Mouse (Mus musculus): ENCODE measurements around the gene Mrpl58. TPM values are rescaled to one million over a fixed set of nuclear protein-coding genes. Genes with fewer than 3 reads are reported as not detected.
A peak's percentile ranks its signal among the peaks of the same experiment; 100 is the strongest.

Mrpl58 gene
- polyA plus RNA-seq, 1 experiment from 2014 or later, result 145 TPM

DNA sequence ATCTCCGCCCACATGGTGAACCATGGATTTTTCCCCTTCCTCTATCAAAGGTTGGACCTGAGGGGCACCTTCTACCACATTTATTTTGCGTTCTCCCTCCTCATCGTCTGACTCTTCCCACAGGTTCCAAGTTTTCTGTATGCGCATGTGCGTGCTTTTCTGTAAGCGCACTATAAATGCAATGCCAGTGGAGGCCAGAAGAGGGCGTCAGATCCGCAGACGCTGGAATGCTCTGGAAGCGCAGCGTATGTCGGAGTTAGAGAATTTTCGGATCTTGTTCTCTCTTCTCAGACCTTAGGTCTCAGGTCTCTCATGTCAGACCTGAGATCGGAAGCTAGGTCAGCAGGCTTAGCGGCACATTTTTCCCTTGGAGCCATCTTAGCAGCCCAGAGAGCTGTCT lies 52.1 kb downstream of the Mrpl58 start:
- Histone ChIP-seq H3K9ac (ENCODE audit: low read depth, low read length) (no peak overlapping the region), H3K4me2 (replicated peaks; ENCODE audit: low read depth) (no peak overlapping the region), H3K9me3 (ENCODE audit: control insufficient read depth) (no peaks in the 10 kb centered on the region), H3K27me3 (replicated peaks; ENCODE audit: control insufficient read depth, insufficient read depth, low read length) (no peaks in the 10 kb centered on the region), H3K27ac (ENCODE audit: low read depth, low read length) (0 out of 2 replicates have a peak overlapping the region, but pooled peaks have one; percentile 15), H3K4me1 (replicated peaks; ENCODE audit: control insufficient read depth, insufficient read depth, low read length) (peaks cover 23% of the 10 kb centered on the region), H3K36me3 (ENCODE audit: control insufficient read depth, insufficient read depth) (no peaks in the 10 kb centered on the region), H3K4me3 (ENCODE audit: low read depth, low read length) (no peak overlapping the region)
- no peak for ATAC-seq
- TF ChIP-seq CTCF (IDR thresholded peaks at IDR 0.05; ENCODE audit: low read depth), result peak; percentile 57
- WGBS, result 88% methylated on average over 15 of the region's 15 CpGs

DNA sequence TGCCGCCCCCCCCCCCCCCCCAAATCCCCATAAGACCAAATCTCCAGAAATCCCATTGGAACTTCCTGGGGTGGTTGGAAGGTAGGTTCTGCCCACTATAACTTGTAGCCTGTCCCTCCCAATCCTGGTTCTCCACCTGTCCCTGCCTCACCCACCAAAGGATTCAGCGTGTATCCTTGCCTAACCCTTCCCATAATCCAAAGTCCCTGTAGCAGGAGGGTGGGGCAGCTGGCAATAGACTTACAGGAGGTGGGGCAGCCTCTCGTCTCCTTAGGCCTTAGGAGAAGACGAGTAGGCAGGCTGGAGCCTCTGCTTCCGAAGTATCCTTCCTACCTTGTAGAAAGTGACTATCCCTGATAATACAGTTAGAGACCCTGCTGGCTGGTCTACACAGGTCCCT lies 52.6 kb downstream of the Mrpl58 start:
- 40% methylated on average over 4 of the region's 5 CpGs for WGBS
- Histone ChIP-seq H3K9me3 (ENCODE audit: control insufficient read depth) (no peaks in the 10 kb centered on the region), H3K4me2 (replicated peaks; ENCODE audit: low read depth) (no peak overlapping the region), H3K27ac (ENCODE audit: low read depth, low read length) (peak overlapping the region; percentile 74), H3K9ac (ENCODE audit: low read depth, low read length) (no peak overlapping the region), H3K4me1 (replicated peaks; ENCODE audit: control insufficient read depth, insufficient read depth, low read length) (peaks cover 20% of the 10 kb centered on the region), H3K4me3 (ENCODE audit: low read depth, low read length) (no peak overlapping the region), H3K27me3 (replicated peaks; ENCODE audit: control insufficient read depth, insufficient read depth, low read length) (no peaks in the 10 kb centered on the region), H3K36me3 (ENCODE audit: control insufficient read depth, insufficient read depth) (no peaks in the 10 kb centered on the region)
- TF ChIP-seq CTCF (IDR thresholded peaks at IDR 0.05; ENCODE audit: low read depth), result no peak
- peak; percentile 82 for ATAC-seq

DNA sequence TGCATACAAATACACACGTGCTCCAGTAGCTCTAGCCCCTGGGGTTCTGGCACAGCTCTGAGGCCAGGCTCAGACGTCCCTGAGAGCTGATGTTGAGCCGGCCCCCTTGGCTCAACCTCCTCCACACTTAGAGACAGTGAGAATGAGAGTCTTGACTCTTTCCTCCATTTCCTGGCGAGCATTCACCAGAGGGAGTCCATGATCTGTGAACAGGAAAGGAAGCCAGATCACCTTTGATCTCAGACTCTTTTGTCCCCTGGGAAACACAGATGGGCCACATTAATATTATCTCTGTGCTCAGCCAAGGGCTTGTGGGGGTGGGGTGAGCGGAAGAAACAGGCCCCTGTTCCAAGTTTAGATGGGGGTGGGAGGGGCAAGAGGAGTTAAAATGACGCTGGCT lies 53.9 kb downstream of the Mrpl58 start:
- 31% methylated on average over 6 of the region's 6 CpGs for WGBS

DNA sequence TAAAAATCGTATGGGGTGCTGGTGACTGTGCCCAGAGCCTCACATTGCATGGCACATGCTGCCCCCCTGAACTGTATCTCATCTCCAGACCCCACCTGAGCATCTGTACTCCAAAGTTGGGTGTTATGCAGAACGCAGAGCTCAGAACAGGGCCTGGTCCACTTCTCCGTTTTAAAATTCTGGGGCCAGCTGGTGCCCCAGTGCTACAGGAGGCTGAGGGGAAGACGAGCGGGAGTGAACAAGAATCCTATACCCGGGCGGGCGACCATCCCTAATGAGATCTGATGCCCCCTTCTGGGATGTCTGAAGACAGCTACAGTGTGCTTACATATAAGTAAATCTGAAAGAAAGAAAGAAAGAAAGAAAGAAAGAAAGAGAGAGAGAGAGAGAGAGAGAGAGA lies 57.4 kb downstream of the Mrpl58 start:
- 45% methylated on average over 8 of the region's 8 CpGs for WGBS
- ATAC-seq, result no peak
- TF ChIP-seq CTCF (IDR thresholded peaks at IDR 0.05; ENCODE audit: low read depth), result no peak

More for the DNA sequence above, 53.9 kb downstream of the Mrpl58 start:
- no peaks in the 10 kb centered on the region for H3K9me3 ChIP-seq (ENCODE audit: control insufficient read depth)
- no peak overlapping the region for H3K4me3 ChIP-seq (ENCODE audit: low read depth, low read length)
- H3K36me3 ChIP-seq (ENCODE audit: control insufficient read depth, insufficient read depth), result no peaks in the 10 kb centered on the region
- no peaks in the 10 kb centered on the region for H3K27me3 ChIP-seq (replicated peaks; ENCODE audit: control insufficient read depth, insufficient read depth, low read length)
- TF ChIP-seq CTCF (IDR thresholded peaks at IDR 0.05; ENCODE audit: low read depth), result no peak
- ATAC-seq, result no peak
- H3K4me2 ChIP-seq (replicated peaks; ENCODE audit: low read depth), result no peak overlapping the region
- no peak overlapping the region for H3K9ac ChIP-seq (ENCODE audit: low read depth, low read length)
- peaks cover 20% of the 10 kb centered on the region for H3K4me1 ChIP-seq (replicated peaks; ENCODE audit: control insufficient read depth, insufficient read depth, low read length)
- peak overlapping the region; percentile 54; the same call in 1 of the 2 replicates for H3K27ac ChIP-seq (ENCODE audit: low read depth, low read length)

DNA sequence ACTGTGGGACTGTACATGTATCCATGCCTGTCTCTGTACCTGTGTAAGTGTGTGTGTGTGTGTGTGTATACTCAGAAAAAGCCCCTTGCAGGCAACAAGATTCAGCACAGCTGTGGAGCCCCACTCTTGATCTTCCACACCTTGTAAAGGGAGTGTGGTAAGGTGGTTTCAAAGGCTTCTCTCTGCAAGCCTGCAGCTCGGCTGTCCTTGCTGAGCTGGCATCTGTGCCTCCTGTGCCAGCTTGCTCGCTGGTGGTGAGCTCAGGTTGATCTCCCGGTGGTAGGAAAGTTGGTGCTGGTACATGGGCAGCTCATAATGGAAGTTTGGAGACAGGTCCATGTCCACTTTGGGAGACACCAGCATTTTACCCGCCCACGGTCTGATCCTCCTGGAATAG lies 58.3 kb downstream of the Mrpl58 start:
- H3K27me3 ChIP-seq (replicated peaks; ENCODE audit: control insufficient read depth, insufficient read depth, low read length), result no peaks in the 10 kb centered on the region
- ATAC-seq, result no peak
- H3K4me2 ChIP-seq (replicated peaks; ENCODE audit: low read depth), result peak overlapping the region; percentile 44; the same call in 1 of the 2 replicates
- 37% methylated on average over 5 of the region's 5 CpGs for WGBS
- H3K27ac ChIP-seq (ENCODE audit: low read depth, low read length), result peak overlapping the region; percentile 50; the same call in 1 of the 2 replicates
- no peaks in the 10 kb centered on the region for H3K9me3 ChIP-seq (ENCODE audit: control insufficient read depth)
- no peaks in the 10 kb centered on the region for H3K36me3 ChIP-seq (ENCODE audit: control insufficient read depth, insufficient read depth)
- H3K4me1 ChIP-seq (replicated peaks; ENCODE audit: control insufficient read depth, insufficient read depth, low read length), result peaks cover 15% of the 10 kb centered on the region; the same call in 1 of the 2 replicates
- no peak overlapping the region for H3K4me3 ChIP-seq (ENCODE audit: low read depth, low read length)
- TF ChIP-seq CTCF (IDR thresholded peaks at IDR 0.05; ENCODE audit: low read depth), result no peak
- no peak overlapping the region for H3K9ac ChIP-seq (ENCODE audit: low read depth, low read length)

More for the DNA sequence above, 57.4 kb downstream of the Mrpl58 start:
- H3K27ac ChIP-seq (ENCODE audit: low read depth, low read length), result no peak overlapping the region
- H3K36me3 ChIP-seq (ENCODE audit: control insufficient read depth, insufficient read depth), result no peaks in the 10 kb centered on the region
- H3K4me2 ChIP-seq (replicated peaks; ENCODE audit: low read depth), result no peak overlapping the region
- no peaks in the 10 kb centered on the region for H3K9me3 ChIP-seq (ENCODE audit: control insufficient read depth)
- no peak overlapping the region for H3K4me3 ChIP-seq (ENCODE audit: low read depth, low read length)
- no peak overlapping the region for H3K9ac ChIP-seq (ENCODE audit: low read depth, low read length)
- H3K27me3 ChIP-seq (replicated peaks; ENCODE audit: control insufficient read depth, insufficient read depth, low read length), result no peaks in the 10 kb centered on the region
- H3K4me1 ChIP-seq (replicated peaks; ENCODE audit: control insufficient read depth, insufficient read depth, low read length), result peaks cover 20% of the 10 kb centered on the region; the same call in 1 of the 2 replicates

Small RNA genes within 50 kb of the gene (microRNA-seq; reads per million reads assigned to microRNA genes)
- gene Mir3968, result not detected

Other genes with a start within 250 kb of the Mrpl58 start
- gene Slc9a3r1, start 240.4 kb upstream of the Mrpl58 start, polyA plus RNA-seq (2015; fragmentation: Nextera tagmentation; extraction: Ambion mirVana), result 679 and 754 TPM in 2 replicates
- gene Tmem104, start 216.3 kb upstream of the Mrpl58 start, polyA plus RNA-seq (2015; fragmentation: Nextera tagmentation; extraction: Ambion mirVana), result 19.2 and 20.1 TPM in 2 replicates
- gene Nat9, start 215.9 kb upstream of the Mrpl58 start, polyA plus RNA-seq (2015; fragmentation: Nextera tagmentation; extraction: Ambion mirVana), result 35.0 and 35.7 TPM in 2 replicates
- not detected in 2 replicates for gene Grin2c, start 136.5 kb upstream of the Mrpl58 start, polyA plus RNA-seq (2015; fragmentation: Nextera tagmentation; extraction: Ambion mirVana)
- gene Fdxr, start 126.7 kb upstream of the Mrpl58 start, polyA plus RNA-seq (2015; fragmentation: Nextera tagmentation; extraction: Ambion mirVana), result 8.0 and 8.2 TPM in 2 replicates
- gene Fads6, start 106.1 kb upstream of the Mrpl58 start, polyA plus RNA-seq (2015; fragmentation: Nextera tagmentation; extraction: Ambion mirVana), result 0.26 and 0.55 TPM in 2 replicates
- 0.05 TPM in 1 of 2 replicates, not detected in the other for gene Otop2, start 96.6 kb upstream of the Mrpl58 start, polyA plus RNA-seq (2015; fragmentation: Nextera tagmentation; extraction: Ambion mirVana)
- gene Ush1g, start 81.7 kb upstream of the Mrpl58 start, polyA plus RNA-seq (2015; fragmentation: Nextera tagmentation; extraction: Ambion mirVana), result 0.05 and 0.09 TPM in 2 replicates
- gene Otop3, start 69.0 kb upstream of the Mrpl58 start, polyA plus RNA-seq (2015; fragmentation: Nextera tagmentation; extraction: Ambion mirVana), result 2.3 and 4.3 TPM in 2 replicates
- 10.8 and 12.1 TPM in 2 replicates for gene Hid1, start 36.0 kb upstream of the Mrpl58 start, polyA plus RNA-seq (2015; fragmentation: Nextera tagmentation; extraction: Ambion mirVana)
- gene Cdr2l, start 21.8 kb upstream of the Mrpl58 start, polyA plus RNA-seq (2015; fragmentation: Nextera tagmentation; extraction: Ambion mirVana), result 3.5 and 3.9 TPM in 2 replicates
- gene Atp5h, start 16.2 kb downstream of the Mrpl58 start, polyA plus RNA-seq (2015; fragmentation: Nextera tagmentation; extraction: Ambion mirVana), result 1,235 and 1,272 TPM in 2 replicates
- gene Kctd2, start 16.4 kb downstream of the Mrpl58 start, polyA plus RNA-seq (2015; fragmentation: Nextera tagmentation; extraction: Ambion mirVana), result 17.5 and 18.6 TPM in 2 replicates
- gene Trim80, start 36.8 kb downstream of the Mrpl58 start, polyA plus RNA-seq (2015; fragmentation: Nextera tagmentation; extraction: Ambion mirVana), result 0.64 and 1.1 TPM in 2 replicates
- gene Slc16a5, start 58.7 kb downstream of the Mrpl58 start, polyA plus RNA-seq (2015; fragmentation: Nextera tagmentation; extraction: Ambion mirVana), result 3.0 and 3.4 TPM in 2 replicates
- gene Armc7, start 71.9 kb downstream of the Mrpl58 start, polyA plus RNA-seq (2015; fragmentation: Nextera tagmentation; extraction: Ambion mirVana), result 6.9 and 7.0 TPM in 2 replicates
- 189 and 194 TPM in 2 replicates for gene Nt5c, start 88.1 kb downstream of the Mrpl58 start, polyA plus RNA-seq (2015; fragmentation: Nextera tagmentation; extraction: Ambion mirVana)
- gene Jpt1, start 110.6 kb downstream of the Mrpl58 start, polyA plus RNA-seq (2015; fragmentation: Nextera tagmentation; extraction: Ambion mirVana), result 255 and 263 TPM in 2 replicates
- 404 and 414 TPM in 2 replicates for gene Sumo2, start 132.5 kb downstream of the Mrpl58 start, polyA plus RNA-seq (2015; fragmentation: Nextera tagmentation; extraction: Ambion mirVana)
- 30.4 and 31.5 TPM in 2 replicates for gene Nup85, start 160.7 kb downstream of the Mrpl58 start, polyA plus RNA-seq (2015; fragmentation: Nextera tagmentation; extraction: Ambion mirVana)
- 51.6 and 52.2 TPM in 2 replicates for gene Mrps7, start 200.2 kb downstream of the Mrpl58 start, polyA plus RNA-seq (2015; fragmentation: Nextera tagmentation; extraction: Ambion mirVana)
- 5.7 and 5.8 TPM in 2 replicates for gene Gga3, start 200.3 kb downstream of the Mrpl58 start, polyA plus RNA-seq (2015; fragmentation: Nextera tagmentation; extraction: Ambion mirVana)
- 43.0 and 48.9 TPM in 2 replicates for gene Mif4gd, start 209.2 kb downstream of the Mrpl58 start, polyA plus RNA-seq (2015; fragmentation: Nextera tagmentation; extraction: Ambion mirVana)
- gene Slc25a19, start 224.5 kb downstream of the Mrpl58 start, polyA plus RNA-seq (2015; fragmentation: Nextera tagmentation; extraction: Ambion mirVana), result 19.1 and 19.5 TPM in 2 replicates

All from intestine, postnatal 0 days (tissue).